Mouse (Mus musculus) cerebellum, postnatal 36 days (tissue): ENCODE measurements around the gene 4930519G04Rik.
A peak's percentile ranks its signal among the peaks of the same experiment; 100 is the strongest.
"Not testable (repeated sequence)": the region's sequence is repeated elsewhere in the genome, so short reads cannot be mapped to it uniquely, and the experiment has no call there.

ENCODE experiments used
- DNase-seq, 2 experiments: peaks; one replicate each; pipeline ENCODE4 v3.0.0; 2021 to 2022; ENCODE audit warnings: mixed read lengths in 2 of 2

Gene 4930519G04Rik

DNA sequence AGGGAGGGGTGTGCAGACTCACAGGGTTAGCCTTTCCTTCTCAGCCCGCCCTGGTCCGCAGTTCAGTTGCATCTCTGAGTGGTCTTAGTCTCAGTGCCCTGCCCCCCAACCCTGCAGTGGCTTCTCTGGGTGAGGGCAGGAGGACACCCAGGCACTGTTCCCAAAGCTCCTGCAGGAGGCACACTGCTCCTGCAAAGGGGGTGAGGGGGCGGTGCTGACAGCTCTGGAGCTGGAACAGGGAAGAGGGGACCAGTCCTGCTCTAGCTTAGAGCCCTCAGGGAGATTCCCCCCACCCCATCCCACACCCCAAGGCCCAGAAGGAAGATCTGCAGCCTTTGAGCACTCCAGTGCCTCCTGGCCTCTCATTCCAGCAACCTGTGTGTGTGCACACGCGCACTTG is 10.8 kb upstream of the 4930519G04Rik start:
- DNase-seq = no peak

DNA sequence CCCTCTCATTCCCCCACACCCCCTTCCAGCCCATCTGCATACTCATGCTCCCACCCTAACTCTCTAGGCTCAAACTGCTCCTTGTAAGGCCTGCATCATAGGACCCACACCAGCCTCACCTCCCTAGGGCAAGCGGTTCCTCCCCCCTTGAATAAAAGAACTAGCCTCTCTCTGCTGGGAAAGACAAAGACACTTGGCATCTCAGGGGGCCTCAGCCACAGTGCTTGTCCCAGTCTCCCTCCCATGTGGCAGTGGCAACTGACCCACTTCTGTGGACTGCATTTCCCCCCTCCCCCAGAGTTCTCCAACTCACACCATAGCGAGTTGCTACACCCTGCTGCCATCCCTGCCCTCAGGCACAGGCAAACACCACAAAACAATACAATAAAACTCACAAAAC is 9.1 kb upstream of the 4930519G04Rik start:
- not testable (repeated sequence) for DNase-seq

DNA sequence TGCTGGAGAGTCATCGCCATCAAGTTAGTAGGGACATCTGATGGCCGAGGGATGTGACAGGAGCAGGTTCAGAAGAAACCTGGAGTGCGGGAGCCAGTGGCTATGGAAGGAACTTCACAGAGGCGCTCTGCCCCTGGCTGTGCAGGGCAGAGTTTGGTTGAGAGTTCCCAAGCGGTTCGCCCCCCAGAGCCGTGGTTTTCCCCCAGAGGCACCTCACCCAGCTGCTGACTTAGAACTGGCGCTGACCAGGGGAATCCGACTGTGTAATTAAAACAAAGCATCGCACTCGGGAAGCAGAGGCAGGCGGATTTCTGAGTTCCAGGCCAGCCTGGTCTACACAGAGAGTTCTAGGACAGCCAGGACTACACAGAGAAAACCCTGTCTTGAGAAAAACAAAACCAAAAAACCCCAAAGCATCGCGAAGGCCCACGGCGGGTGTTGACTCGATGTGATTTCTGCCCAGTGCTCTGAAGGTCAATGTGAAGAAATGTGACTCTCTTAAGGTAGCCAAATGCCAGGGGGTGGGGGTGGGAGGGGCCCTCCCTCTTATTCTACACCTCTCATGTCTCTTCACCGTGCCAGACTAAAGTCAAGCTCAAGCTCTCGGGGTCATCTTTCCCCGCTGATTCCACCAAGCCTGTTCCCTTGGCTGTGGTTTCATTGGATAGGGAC is 1.8 kb upstream of the 4930519G04Rik start:
- no peak for DNase-seq

DNA sequence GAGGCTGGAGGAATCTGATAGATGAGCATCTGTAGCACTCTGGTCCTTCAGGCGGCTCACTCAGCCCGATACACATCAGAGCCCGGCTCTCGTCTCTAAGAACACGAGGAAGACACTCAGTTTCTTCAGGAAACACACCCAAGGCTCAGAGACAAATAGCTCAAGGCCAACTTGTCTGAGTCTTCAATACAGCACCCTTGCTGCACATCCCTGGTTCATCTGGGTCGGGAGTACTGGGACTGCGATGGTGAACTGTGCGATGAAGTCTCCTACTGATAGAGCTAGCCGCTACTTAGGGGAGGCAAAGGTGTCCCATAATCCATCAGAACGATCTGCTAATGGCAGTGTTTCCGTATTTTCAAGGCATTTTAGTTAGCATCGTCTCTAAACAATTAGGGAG is 5.1 kb downstream of the 4930519G04Rik start, which contains the start of gene Gm9936:
Gene Gm9936 (minus strand): TSS at position 101 of the 400 bp plus-strand sequence.
- DNase-seq = no peak

DNA sequence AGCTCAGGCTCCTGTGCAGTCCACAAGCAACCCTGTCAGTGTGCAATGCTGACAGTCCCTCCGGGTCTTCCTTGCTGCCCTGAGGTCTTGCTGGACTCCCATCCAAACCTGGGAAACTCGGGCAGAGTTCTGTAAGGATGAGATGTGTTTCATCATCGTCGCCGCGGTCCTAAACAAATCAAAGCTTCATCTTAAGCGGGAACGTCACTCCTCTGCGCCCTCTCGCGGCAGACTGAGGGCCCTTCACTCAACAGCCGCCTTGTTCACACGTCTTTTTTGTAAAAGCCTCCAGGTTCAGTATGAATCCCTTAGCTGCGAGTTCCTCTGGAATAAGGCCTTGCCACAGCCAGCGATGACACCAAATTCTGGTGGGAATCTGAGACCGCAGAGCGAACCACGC is 5.8 kb downstream of the 4930519G04Rik start:
- DNase-seq = peak; percentile 82 to 87

DNA sequence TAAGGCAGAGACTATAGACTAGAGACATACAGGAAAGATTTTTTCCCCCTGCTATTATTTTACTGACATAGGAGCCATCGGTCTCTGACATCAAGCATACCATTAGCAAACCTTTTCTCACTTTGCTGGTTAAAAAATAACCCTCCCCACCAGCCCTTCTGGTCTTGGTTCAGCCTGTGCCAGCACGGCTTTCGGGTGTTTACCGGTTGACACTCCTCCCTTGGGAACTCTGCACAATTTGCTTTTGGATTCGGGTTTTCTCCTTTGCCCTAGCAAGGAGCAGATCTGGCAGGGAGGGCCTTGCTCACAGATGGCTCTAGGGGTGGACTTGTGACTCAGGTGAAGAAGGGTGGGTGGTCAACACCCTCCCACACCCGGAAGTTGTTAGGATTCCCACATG is 8.3 kb downstream of the 4930519G04Rik start:
- DNase-seq = no peak

DNA sequence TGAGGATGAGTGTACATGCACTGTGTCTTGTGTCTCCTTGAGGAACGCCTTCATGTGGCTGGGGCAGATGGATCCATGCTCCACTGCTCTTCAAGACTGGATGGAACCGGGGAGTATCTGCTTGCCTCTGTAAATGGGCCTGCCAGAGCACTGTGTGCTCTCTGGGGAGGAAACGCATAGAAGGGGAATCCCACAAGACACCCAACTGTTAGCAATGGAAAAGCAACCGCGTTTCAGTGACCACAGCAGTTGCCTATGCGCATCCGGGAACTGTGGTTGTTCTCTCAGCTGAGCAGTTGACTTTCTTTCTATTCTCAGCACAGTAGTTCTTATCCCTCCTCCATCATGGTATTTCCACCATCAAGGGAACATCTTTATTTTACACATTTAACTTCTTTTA is 11.3 kb downstream of the 4930519G04Rik start:
- no peak for DNase-seq

DNA sequence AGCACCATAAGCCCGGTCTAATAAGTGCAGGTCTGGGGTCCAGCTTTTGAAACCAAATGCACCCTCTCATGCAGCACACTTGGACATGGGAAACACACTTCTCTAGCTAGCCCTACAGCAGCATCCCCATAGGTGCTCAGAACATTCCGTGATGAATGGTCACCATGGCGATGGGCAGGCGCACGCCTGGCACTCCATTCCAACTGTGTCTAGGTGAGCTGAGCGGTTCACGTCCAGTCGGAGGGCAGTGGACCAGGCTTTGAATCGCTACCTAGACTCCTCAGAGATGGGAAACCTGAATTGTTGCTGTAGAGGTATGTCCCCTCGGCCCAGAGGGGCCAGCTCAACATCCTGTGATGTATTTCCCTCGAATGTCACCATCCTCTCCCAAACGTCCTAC is 11.8 kb downstream of the 4930519G04Rik start:
- no peak for DNase-seq

DNA sequence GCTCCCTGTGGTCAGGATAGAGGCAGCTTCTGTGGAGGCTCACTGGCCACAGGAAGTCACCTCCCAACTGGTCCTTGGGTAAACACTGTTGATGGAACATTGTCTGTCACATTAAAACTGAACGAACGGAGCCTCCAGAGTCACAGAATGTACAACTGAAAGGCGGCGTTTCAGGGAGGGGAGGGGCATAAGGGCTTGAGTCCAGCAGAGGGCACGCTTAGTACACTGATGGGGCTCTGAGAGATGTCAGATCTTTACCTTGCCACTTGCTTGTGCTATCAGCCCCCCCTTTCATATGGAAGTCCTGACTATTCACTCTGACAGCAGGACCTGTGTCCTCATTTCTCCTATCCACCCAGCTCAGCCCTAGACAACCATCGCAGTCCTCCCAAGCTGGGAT is 22.4 kb downstream of the 4930519G04Rik start:
- DNase-seq = no peak

DNA sequence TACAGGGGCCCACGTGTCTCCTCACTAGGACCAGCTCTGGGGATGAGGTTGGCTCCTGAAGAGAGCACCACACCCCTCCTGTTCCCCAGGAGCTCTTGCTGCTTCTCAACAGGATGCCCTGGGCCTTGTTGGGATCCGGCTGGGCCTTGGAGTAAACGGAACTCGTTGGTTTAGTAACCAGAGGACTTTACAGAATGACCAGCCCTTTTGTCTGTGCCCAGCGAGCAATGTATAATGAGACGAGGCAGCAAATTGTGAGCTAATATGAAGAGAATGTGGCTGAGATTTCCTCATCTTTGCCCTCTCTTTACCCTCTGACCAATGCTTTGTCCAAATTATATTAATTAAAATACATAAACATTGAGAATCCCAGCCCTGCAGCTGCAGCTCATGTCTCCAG is 22.9 kb downstream of the 4930519G04Rik start:
- no peak for DNase-seq

DNA sequence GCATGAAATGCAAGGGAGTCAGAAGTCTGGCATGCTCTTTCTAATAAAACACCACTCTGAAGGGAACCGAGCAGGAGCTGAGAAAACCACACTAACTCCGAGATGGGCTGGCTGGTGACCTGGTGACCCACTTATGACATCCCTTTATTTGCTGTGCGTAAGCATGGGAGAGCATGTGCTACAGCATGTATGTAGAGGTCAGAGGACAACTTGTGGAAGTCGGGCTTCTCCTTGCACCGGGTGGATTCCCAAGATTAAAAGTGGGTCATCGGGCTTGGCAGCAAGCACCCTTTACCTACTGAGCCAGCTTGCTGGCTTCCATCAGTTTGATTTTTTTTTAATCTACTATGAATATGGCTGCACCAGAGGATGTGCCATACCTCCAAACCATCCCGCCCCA is 24.0 kb downstream of the 4930519G04Rik start:
- no peak for DNase-seq

DNA sequence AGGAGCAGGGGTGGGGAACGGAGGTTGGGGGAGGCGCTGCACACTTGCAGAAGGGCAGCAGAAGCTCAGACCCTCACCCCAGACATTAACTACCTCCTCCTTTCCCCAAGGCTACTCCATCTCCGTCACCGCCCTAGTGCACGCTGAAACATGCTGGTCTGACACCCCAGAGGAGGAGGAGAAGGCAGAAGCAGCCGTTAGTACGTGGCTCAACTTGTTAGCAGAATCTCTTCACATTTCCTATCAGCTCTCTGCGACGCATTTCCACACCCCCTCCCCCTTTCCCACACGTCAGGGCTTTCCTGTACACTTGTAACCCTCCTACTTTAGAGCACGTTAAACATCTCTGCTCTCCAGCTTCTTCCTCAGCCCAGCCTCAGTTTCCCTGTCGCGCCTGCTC is 25.9 kb downstream of the 4930519G04Rik start:
- DNase-seq = no peak

DNA sequence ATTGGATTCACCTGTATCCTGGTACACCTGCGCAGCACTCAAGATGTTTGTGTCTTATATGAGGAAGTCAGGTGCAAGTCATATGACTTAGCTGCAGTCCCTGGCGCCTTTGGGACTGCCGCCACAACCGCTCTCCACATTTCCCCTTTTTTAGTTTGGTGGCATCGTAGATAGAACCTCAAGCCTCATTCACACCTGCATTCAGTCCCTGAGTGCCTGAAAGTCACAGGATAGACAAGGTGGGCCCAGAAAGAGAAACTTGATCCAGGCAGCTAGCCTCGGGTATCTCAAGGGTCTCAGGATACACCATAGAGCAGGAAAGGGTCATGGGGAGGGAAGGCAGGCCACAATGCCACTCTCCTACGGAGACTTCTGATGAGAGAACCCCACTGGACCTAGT is 28.9 kb downstream of the 4930519G04Rik start:
- not testable (repeated sequence) for DNase-seq

DNA sequence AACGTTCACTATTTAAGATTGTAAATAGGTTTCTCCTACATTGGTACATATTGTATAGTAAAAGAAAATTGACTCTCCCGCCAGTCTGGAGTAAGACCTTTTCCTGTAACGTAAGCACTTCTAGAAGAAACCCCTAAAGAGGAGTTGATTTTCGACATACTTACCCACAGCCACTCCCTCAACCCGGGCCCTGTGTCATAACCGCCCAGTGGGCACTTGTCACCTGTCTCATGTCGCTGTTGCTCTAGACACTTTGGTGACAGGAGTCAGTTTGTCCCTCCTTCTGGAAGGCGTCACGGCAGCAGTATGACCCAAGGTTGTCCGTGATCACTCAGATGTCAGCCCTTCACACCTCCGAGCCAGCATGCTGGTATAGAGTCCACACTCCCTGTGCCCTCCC is 29.6 kb downstream of the 4930519G04Rik start:
- no peak for DNase-seq

DNA sequence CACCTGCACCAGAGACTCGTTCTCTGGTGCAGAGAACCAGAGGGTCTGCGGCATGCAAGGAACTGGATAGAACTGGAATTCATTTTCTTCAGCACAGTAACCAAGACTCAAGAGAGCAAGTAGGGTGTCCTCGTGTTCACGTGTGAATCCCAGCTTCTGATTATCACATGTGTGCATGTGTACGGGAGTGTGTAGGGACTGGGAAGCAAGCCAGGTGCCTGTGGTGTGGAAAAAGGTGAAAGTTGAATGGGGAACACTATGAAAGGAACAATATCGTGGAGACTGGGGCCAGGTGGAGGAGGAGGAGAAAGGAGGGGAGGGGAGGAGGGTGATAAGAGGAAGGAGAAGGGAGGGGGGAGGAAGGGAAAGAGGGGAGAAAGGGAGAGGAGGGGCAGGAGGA is 33.3 kb downstream of the 4930519G04Rik start:
- no peak for DNase-seq

DNA sequence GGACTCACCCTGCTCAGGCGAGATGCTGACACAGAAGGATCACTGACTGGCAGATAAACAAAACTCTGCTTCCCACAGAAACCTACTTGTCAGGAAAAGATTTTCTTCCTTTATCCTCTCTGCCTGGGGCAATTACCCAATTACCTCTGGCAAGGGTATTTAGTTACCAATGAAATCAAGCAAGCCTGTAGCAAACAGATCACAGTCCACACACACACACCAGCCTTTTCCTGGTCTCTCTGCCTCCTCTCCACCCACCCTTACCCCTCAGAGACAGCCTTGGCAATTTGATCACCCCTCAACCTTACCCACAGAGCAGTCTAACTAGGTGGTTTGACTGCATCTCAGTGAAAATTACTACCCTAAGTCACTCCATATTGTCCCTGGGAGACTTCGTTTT is 35.5 kb downstream of the 4930519G04Rik start:
- DNase-seq = no peak

DNA sequence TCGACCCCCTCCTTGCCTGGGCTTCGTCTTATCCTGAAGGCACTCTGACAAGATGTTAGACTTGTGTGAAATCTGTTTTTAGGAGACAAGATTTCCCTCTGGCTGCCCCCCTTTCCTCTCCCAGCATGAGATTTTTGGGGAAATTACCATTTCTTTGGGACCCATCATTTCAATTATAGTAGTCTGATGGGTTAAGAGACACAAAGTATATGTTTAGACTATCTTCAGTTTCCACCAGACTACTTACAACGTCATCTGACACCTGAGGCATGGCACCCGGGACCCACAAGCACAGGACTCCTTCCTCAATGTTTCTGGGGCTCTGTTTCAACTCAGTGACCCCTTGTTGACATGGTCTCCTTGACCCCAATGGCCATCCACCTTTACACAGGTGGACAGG is 42.1 kb downstream of the 4930519G04Rik start:
- no peak for DNase-seq

DNA sequence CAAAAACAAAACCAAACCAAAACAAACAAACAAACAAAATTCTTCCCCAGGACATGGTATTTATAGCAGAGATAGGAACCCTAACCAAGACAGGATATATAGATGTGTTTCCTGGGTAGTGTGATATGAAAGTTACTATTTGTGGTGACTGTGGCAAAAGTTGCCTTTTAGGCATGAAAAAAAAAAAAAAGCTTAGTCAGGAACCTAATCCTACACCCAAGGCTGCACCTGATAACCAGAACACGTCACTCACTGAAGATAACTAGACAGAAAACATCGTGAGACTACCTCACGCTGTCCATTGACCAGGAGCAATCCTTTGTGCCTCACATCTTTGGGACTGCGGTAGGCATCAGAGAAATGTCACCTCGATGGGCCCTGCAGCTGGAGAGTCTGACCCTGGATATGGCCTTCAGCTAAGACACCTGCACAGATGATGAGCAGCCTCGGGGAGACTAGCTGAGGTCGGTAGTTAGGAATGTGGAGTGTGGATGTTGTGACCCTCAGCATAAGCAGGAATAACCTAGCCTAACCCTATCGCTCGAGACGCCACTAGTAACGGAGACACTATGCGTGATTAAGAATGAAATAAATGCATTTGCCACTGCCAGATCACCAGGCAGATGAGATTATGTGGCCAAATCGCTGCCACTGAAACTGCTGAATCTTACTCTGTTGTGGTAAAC is 43.4 kb downstream of the 4930519G04Rik start, which contains the start of gene Oasl2:
Gene Oasl2 (plus strand): TSS at position 249 of the 686 bp plus-strand sequence.
- no peak for DNase-seq

DNA sequence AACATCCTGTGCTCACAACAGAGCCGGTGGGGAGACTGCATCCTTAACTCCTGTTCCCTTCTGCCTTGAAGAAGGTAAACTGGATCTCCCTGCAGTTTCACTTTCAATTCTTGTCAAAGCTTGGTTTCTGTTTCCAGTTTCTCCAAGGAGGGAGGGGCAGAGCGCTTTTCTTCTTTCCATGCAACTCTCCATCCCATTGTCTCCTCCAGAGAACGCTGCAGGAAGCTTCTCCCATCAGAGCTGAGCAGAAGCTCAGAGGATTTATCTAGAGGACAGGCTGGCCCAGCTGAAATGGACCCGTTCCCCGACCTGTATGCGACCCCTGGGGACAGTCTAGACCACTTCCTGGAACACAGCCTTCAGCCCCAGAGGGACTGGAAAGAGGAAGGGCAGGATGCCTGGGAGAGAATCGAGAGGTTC is 43.9 kb downstream of the 4930519G04Rik start:
- no peak for DNase-seq

DNA sequence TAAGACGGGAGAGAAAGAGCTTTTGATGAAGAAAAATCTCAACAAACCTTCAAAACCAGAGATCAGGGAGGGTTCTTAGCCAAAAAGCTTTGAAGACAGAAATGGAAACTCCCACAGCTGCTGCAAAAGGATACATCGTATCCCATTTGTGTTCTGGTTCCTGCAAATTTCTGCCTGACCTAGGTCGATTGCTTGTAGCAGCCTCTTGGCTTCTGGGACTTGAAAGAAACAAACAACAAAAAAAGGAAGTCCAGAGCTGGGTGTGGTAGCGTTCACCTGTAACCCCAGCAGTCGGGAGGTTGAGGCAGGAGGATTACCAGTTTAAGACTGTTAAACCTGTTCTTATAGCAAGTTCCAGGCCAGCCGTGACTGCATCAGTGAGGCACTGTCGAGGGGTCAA is 45.4 kb downstream of the 4930519G04Rik start:
- DNase-seq = no peak

DNA sequence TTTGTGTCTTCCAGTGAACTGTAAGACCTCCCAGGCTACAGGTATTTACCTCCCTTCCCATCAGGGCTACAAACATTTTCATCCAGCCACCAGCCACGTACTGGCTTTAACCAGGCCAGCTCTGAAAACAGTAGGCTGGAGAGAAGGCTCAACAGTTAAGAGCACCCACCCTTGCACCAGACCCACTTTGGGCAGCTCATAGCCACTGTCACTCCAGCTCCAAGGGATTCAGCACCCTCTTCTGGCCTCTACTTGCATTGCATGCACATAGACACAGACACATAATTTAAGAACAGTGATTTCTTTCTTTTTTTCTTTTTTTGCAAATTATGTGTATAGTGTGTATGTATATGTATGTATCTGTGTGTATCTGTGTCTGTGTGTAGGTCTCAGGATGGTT is 48.9 kb downstream of the 4930519G04Rik start:
- peak in 1 of 2 experiments; percentile 18 for DNase-seq

DNA sequence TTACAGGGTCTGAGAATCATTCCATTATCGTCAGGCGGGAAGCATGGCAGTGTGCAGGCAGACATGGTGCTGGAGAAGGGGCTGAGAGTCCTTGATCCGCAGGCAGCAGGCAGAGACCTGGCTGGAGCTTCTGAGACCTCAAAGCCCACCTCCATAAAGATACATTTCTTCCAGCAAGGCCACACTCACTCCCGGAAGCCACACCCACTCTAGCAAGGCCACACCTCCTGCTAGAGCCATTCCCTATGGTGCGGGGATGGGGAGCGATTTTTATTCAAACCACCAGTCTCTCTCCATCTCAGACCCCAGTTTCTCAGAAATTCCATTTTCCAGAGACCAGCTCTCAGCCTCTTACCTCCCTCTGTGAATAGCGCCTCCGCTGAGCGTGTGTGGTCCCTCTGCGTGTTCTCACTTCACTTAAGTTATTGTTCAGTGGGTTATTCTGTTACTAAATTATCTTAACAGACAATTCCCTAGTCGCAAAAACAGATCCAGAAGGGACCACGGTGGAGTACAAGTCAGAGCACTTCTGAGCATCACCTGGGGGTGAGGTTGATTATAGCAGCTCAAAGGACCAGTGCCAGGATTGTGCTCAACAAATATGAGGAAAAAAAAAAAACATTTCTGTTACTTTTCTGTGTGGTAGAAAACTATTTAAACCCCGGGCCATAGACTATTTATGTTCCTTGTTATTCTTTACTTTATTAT is 55.3 kb downstream of the 4930519G04Rik start:
- no peak for DNase-seq

DNA sequence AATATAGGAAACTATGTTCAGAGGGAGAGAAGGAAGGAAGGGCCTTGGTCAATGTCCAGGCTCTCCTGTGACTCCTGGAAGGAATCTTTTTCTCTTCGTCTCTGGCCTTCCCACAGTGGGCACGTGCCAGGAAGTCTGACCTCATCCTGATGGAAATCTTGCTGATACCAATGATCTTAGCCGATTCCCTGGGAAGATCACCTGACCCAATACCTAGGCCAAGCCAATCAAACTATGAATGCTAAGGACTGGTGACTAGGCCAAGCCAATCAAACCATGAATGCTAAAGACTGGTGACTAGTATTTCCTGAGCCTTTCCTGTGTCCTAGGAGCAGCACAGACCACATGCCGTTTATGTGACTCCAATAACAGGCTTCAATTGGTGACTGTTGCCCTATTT is 60.2 kb downstream of the 4930519G04Rik start:
- DNase-seq = no peak

DNA sequence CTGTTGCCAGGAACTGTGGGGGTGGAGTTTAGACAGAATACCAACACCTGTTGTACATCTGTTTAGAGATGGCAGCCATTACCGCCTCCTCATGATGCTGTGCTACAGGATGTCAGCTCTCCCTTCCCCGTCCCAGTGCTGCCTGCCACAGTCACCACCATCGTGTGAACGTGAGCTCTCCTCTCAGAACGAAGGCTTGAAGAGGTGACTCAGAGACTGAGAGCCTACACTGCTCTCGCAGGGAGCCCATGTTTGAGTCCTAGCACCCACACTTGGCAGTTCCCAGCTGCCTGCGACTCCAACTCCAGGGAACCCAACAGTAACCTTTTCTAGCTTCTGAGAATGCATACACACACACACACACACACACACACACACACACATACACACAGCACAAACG is 61.4 kb downstream of the 4930519G04Rik start:
- no peak for DNase-seq
